Mouse (Mus musculus): ENCODE data around the gene Bcas2. TPM values are rescaled to one million over a fixed set of nuclear protein-coding genes. Genes with fewer than 3 reads are reported as not detected.
"Not testable (repeated sequence)": the region's sequence is repeated elsewhere in the genome, so short reads cannot be mapped to it uniquely, and the experiment has no call there.

The Bcas2 gene
- total and polyA plus RNA-seq, 2 experiments from 2014 or later, result 121 to 237 TPM

DNA sequence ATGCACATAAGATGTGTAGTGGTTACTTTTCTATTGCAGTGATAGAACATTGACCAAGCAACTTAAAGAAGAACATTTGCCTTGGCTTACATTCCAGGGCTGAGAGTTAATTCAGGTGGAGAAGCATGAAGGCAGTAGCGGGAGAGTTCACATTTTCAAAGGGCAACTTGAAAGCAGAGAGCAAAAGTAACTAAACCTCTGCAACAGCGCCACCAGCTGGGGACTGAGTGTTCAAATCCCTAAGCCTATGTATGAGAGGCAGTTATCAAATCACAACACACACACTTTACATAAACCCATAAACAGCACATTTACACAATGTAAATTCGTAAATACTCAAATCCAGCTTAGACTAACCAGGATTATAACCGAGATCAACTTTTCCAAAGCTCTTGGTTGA, 1.7 kb upstream of the Bcas2 start:
- no peak for ATAC-seq

DNA sequence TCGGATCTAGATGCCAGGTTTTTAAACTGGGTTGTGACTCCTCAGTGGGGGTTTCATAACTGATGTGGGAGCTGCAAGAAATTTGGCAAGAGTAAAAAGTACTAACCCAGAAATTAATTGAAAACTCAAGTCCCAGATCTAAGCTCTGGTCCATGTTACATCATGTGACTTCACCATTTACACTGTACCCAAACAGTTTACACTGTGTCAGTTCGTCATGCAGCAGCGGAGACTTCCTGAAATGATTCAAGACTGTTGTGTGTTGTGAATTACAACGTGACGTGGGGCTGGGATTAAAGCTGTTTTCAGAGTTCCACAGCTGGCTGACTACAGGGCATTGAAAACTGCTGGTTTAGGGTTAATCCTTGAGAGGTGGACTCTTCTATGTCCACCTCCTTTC, 1.2 kb downstream of the Bcas2 start:
- H3K27me3 ChIP-seq (ENCODE audit: insufficient read depth, low read length), result no peaks in the 10 kb centered on the region
- TF ChIP-seq CTCF (IDR thresholded peaks at IDR 0.05; ENCODE audit: low read depth), result no peak
- peaks cover 9% of the 10 kb centered on the region; the same call in 1 of the 2 replicates for H3K4me1 ChIP-seq (ENCODE audit: insufficient read depth)
- H3K9me3 ChIP-seq (ENCODE audit: low read length), result no peaks in the 10 kb centered on the region
- WGBS, result 48% methylated on average over 5 of the region's 5 CpGs
- ATAC-seq (no peak), DNase-seq (no peak)
- H3K4me3 ChIP-seq (ENCODE audit: low read depth, low read length), result peak overlapping the region; percentile 88
- peaks cover 24% of the 10 kb centered on the region for H3K36me3 ChIP-seq (ENCODE audit: insufficient read depth)
- H3K4me2 ChIP-seq (ENCODE audit: low read depth), result peak overlapping the region; percentile 54
- H3K9ac ChIP-seq, result peak overlapping the region; percentile 84; the same call in 1 of the 2 replicates
- H3K27ac ChIP-seq (ENCODE audit: low read depth, low read length), result no peak overlapping the region

More for the DNA sequence above, 1.7 kb upstream of the Bcas2 start:
- 9% methylated on average over 4 of the region's 4 CpGs for WGBS
- Histone ChIP-seq H3K36me3 (ENCODE audit: insufficient read depth) (peaks cover 8% of the 10 kb centered on the region; the same call in 1 of the 2 replicates), H3K9ac (no peak overlapping the region), H3K4me2 (ENCODE audit: low read depth) (no peak overlapping the region), H3K27ac (ENCODE audit: low read depth, low read length) (no peak overlapping the region), H3K4me1 (ENCODE audit: insufficient read depth) (peaks cover 9% of the 10 kb centered on the region; the same call in 1 of the 2 replicates), H3K9me3 (ENCODE audit: low read length) (no peaks in the 10 kb centered on the region), H3K27me3 (ENCODE audit: insufficient read depth, low read length) (no peaks in the 10 kb centered on the region), H3K4me3 (ENCODE audit: low read depth, low read length) (no peak overlapping the region)
- peak; percentile 87 for DNase-seq
- peak; percentile 85 for TF ChIP-seq CTCF (IDR thresholded peaks at IDR 0.05; ENCODE audit: low read depth)

DNA sequence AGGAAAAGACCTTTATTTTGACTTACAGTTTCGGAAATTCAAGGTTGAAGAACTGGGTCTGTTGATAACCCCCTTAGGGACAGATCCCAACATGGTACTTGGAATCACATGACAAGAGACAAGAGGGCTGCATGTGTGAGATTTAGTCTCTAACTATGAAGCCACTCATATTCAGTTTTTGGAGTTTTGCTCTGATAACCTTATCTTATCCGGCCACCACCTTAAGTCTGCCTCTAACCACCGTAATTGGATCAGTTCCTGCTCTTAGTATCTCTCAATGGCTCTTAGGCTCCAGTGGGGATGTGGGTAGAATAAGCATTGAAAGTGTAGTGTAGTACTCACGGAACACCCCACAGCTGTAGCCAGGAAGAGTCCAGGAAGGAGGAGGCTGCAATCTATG, 5.3 kb downstream of the Bcas2 start:
- 97% methylated on average over 4 of the region's 4 CpGs for WGBS
- peaks cover 40% of the 10 kb centered on the region for H3K36me3 ChIP-seq (ENCODE audit: insufficient read depth)

GRCm38 (mm10) chr3:103179527-103179926, 8.1 kb downstream of the Bcas2 start:
- Histone ChIP-seq H3K4me3 (ENCODE audit: low read depth, low read length) (no peak overlapping the region), H3K4me2 (ENCODE audit: low read depth) (no peak overlapping the region), H3K9ac (no peak overlapping the region), H3K36me3 (ENCODE audit: insufficient read depth) (peaks cover 34% of the 10 kb centered on the region), H3K4me1 (ENCODE audit: insufficient read depth) (no peaks in the 10 kb centered on the region), H3K27ac (ENCODE audit: low read depth, low read length) (no peak overlapping the region), H3K27me3 (ENCODE audit: insufficient read depth, low read length) (no peaks in the 10 kb centered on the region), H3K9me3 (ENCODE audit: low read length) (no peaks in the 10 kb centered on the region)
- 93% methylated on average over 9 of the region's 9 CpGs for WGBS
- TF ChIP-seq CTCF (IDR thresholded peaks at IDR 0.05; ENCODE audit: low read depth), result no peak
- DNase-seq (no peak), ATAC-seq (no peak)

More for the DNA sequence above, 5.3 kb downstream of the Bcas2 start:
- Histone ChIP-seq H3K4me3 (ENCODE audit: low read depth, low read length) (no peak overlapping the region), H3K27me3 (ENCODE audit: insufficient read depth, low read length) (no peaks in the 10 kb centered on the region), H3K27ac (ENCODE audit: low read depth, low read length) (no peak overlapping the region), H3K9ac (no peak overlapping the region), H3K4me2 (ENCODE audit: low read depth) (no peak overlapping the region), H3K4me1 (ENCODE audit: insufficient read depth) (peaks cover 6% of the 10 kb centered on the region; the same call in 1 of the 2 replicates), H3K9me3 (ENCODE audit: low read length) (no peaks in the 10 kb centered on the region)
- TF ChIP-seq CTCF (IDR thresholded peaks at IDR 0.05; ENCODE audit: low read depth), result no peak
- no peak for DNase-seq
- ATAC-seq, result no peak

DNA sequence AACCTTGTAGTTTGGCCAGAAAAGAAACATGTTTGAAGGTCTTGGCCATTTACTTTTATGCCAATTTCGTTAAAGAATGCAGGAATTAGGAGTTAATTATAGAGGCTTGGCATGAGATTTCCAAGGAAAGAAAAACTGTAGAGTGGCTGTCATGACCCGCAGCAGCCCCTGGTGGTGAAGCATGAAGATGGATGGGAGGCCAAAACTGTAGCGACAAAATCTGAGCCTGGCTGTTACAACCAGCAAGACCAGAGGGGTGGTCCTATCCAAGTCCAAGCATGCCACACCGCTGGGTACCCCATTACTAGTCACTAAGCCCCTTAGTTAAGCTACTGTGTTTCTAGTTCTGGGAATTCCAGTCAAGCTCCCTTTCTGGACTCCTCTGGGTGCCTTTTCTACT, 9.7 kb downstream of the Bcas2 start:
- no peak for TF ChIP-seq CTCF (IDR thresholded peaks at IDR 0.05; ENCODE audit: low read depth)
- 55% methylated on average over 4 of the region's 4 CpGs for WGBS
- ATAC-seq, result no peak

DNA sequence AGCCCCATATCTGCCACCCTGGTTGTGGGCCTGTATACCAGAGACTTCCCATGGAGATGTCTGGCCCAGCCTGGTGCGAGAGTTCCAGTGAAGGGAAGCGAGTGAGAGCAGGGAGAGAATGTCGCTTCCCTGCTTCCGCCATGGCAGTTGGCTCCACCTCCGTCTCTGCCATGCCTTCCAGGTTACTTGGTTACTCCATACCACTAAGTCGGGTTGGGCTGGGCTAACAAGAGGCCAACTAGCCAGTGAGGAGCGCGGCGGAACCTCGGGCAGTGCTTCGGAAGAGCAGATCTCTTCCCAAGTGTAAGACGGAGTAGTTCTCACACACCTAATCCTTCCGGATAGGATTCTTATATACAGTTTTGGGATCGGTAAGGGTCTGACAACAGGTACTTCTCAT, 11.4 kb downstream of the Bcas2 start:
- ATAC-seq (no peak), DNase-seq (no peak)
- H3K36me3 ChIP-seq (ENCODE audit: insufficient read depth), result peaks cover 14% of the 10 kb centered on the region
- 79% methylated on average over 14 of the region's 14 CpGs for WGBS
- no peak overlapping the region for H3K9ac ChIP-seq
- H3K27ac ChIP-seq (ENCODE audit: low read depth, low read length), result no peak overlapping the region
- H3K27me3 ChIP-seq (ENCODE audit: insufficient read depth, low read length), result no peaks in the 10 kb centered on the region
- no peak for TF ChIP-seq CTCF (IDR thresholded peaks at IDR 0.05; ENCODE audit: low read depth)
- H3K4me3 ChIP-seq (ENCODE audit: low read depth, low read length), result no peak overlapping the region
- no peaks in the 10 kb centered on the region for H3K9me3 ChIP-seq (ENCODE audit: low read length)
- no peaks in the 10 kb centered on the region for H3K4me1 ChIP-seq (ENCODE audit: insufficient read depth)
- no peak overlapping the region for H3K4me2 ChIP-seq (ENCODE audit: low read depth)

More for the DNA sequence above, 9.7 kb downstream of the Bcas2 start:
- Histone ChIP-seq H3K27me3 (ENCODE audit: insufficient read depth, low read length) (no peaks in the 10 kb centered on the region), H3K4me1 (ENCODE audit: insufficient read depth) (no peaks in the 10 kb centered on the region), H3K4me2 (ENCODE audit: low read depth) (no peak overlapping the region), H3K9ac (no peak overlapping the region), H3K4me3 (ENCODE audit: low read depth, low read length) (no peak overlapping the region), H3K9me3 (ENCODE audit: low read length) (no peaks in the 10 kb centered on the region), H3K27ac (ENCODE audit: low read depth, low read length) (no peak overlapping the region), H3K36me3 (ENCODE audit: insufficient read depth) (peaks cover 28% of the 10 kb centered on the region)
- DNase-seq, result no peak

DNA sequence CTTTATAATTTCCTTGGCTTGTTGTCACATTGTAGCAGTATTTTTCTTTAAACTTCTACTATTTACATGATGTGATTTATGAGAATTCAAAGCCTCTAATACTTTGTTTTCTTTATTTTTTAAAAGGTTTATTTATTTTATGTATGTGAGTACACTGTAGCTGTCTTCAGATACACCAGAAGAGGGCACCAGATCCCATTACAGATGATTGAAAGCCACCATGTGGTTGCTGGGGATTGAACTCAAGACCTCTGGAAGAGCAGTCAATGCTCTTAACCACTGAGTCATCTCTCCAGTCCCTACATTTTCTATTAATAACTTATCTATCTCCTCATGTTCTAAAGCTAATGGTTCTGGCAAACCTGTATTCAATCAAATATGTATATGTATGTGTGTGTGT, 13.0 kb downstream of the Bcas2 start:
- TF ChIP-seq CTCF (IDR thresholded peaks at IDR 0.05; ENCODE audit: low read depth), result peak; percentile 43
- not testable (repeated sequence) for ATAC-seq; H3K27me3 ChIP-seq (ENCODE audit: insufficient read depth, low read length); H3K4me2 ChIP-seq (ENCODE audit: low read depth); H3K4me1 ChIP-seq (ENCODE audit: insufficient read depth); H3K36me3 ChIP-seq (ENCODE audit: insufficient read depth); H3K9ac ChIP-seq; H3K27ac ChIP-seq (ENCODE audit: low read depth, low read length); H3K4me3 ChIP-seq (ENCODE audit: low read depth, low read length); H3K9me3 ChIP-seq (ENCODE audit: low read length); DNase-seq

All from forebrain, postnatal 0 days (tissue).